Mouse (Mus musculus) midbrain, embryonic 16.5 days (tissue): ENCODE measurements around the gene Rhox4d. TPM values are rescaled to one million over a fixed set of nuclear protein-coding genes. Genes with fewer than 3 reads are reported as not detected.
"Not testable (repeated sequence)": the region's sequence is repeated elsewhere in the genome, so short reads cannot be mapped to it uniquely, and the experiment has no call there.

Source experiments
- ATAC-seq: fragments of 200-750 bp; cut with Nextera tagmentation; 2 replicates; pipeline ENCODE4 v1.8.0; 2017; ENCODE audit warnings: moderate TSS enrichment
- H3K27ac ChIP-seq: fragments of 300-500 bp; sonication (generic); 2 replicates; pipeline ENCODE4 v1.5.1; 2014; ENCODE audit warnings: mild to moderate bottlenecking, low read length, mixed read lengths
- H3K27me3 ChIP-seq: fragments of 300-500 bp; sonication (generic); 2 replicates; pipeline ENCODE4 v1.6.1; 2014; ENCODE audit warnings: low read depth, low read length, mixed read lengths; ENCODE audit not compliant: control insufficient read depth, insufficient read depth
- H3K36me3 ChIP-seq: fragments of 300-500 bp; sonication (generic); 2 replicates; pipeline ENCODE4 v1.6.1; 2014; ENCODE audit warnings: mild to moderate bottlenecking, low read length, moderate library complexity, mixed read lengths; ENCODE audit not compliant: control insufficient read depth, insufficient read depth
- H3K4me1 ChIP-seq: fragments of 300-500 bp; sonication (generic); 2 replicates; pipeline ENCODE4 v1.6.1; 2014; ENCODE audit warnings: mild to moderate bottlenecking, low read length, mixed read lengths; ENCODE audit not compliant: control insufficient read depth, insufficient read depth
- H3K4me2 ChIP-seq: fragments of 300-500 bp; sonication (generic); 2 replicates; pipeline ENCODE4 v1.6.1; 2014; ENCODE audit warnings: mild to moderate bottlenecking, low read length, mixed read lengths
- H3K4me3 ChIP-seq: fragments of 300-500 bp; sonication (generic); 2 replicates; pipeline ENCODE4 v1.5.1; 2014; ENCODE audit warnings: low read depth, mild to moderate bottlenecking, low read length, moderate library complexity, mixed read lengths
- H3K9ac ChIP-seq: fragments of 300-500 bp; sonication (generic); 2 replicates; pipeline ENCODE4 v1.6.1; 2014; ENCODE audit warnings: low read depth, low read length, mixed read lengths
- H3K9me3 ChIP-seq: fragments of 300-500 bp; sonication (generic); replicated peaks from 2 replicates; pipeline ENCODE4 v1.6.1; 2014; ENCODE audit warnings: mild to moderate bottlenecking, low read length, mixed read lengths; ENCODE audit not compliant: control insufficient read depth, poor library complexity, severe bottlenecking
- WGBS: fragments of 180-500 bp; shearing (Covaris S2); extraction: QIAGEN DNeasy Blood & Tissue Kit; methylation state at CpG from one replicate; pipeline ENCODE4 v1.1.7; 2014; 5-methylcytosine and 5-hydroxymethylcytosine counted together
- polyA plus RNA-seq: library from polyadenylated mRNA; unstranded; fragments of >200 nt; fragmentation: Nextera tagmentation; extraction: Ambion mirVana; gene quantifications from 2 replicates; pipeline ENCODE4 v1.2.1, GENCODE M21; 2015

The Rhox4d gene
- not detected in 2 replicates for polyA plus RNA-seq

GRCm38 (mm10) chrX:37514059-37514458, at the start of gene Rhox4d:
TSS of gene Rhox4d (plus strand) at chrX:37514359.
- H3K27me3 ChIP-seq, H3K9ac ChIP-seq, H3K4me2 ChIP-seq, H3K27ac ChIP-seq, H3K36me3 ChIP-seq, H3K4me1 ChIP-seq, H3K4me3 ChIP-seq, ATAC-seq, H3K9me3 ChIP-seq: not testable (repeated sequence)
- WGBS: 94% methylated on average over 14 of the region's 18 CpGs

- H3K36me3 ChIP-seq, ATAC-seq, H3K9ac ChIP-seq, H3K9me3 ChIP-seq, H3K4me2 ChIP-seq, H3K27ac ChIP-seq, H3K27me3 ChIP-seq, H3K4me3 ChIP-seq, H3K4me1 ChIP-seq: not testable (repeated sequence)
- 97% methylated on average over 14 of the region's 14 CpGs for WGBS
Measured at GRCm38 (mm10) chrX:37480037-37480436, 34.1 kb upstream of the Rhox4d start, which contains the start of gene Rhox4c. TSS of gene Rhox4c (plus strand) at chrX:37480337.

GRCm38 (mm10) chrX:37530152-37530551, 16.0 kb downstream of the Rhox4d start, which contains the start of gene Rhox2e:
TSS of gene Rhox2e (plus strand) at chrX:37530452.
- not testable (repeated sequence) for H3K4me1 ChIP-seq, H3K4me2 ChIP-seq, H3K4me3 ChIP-seq, H3K9ac ChIP-seq, H3K27ac ChIP-seq, H3K36me3 ChIP-seq, ATAC-seq, H3K9me3 ChIP-seq, H3K27me3 ChIP-seq
- WGBS: 100% methylated on average over 2 of the region's 8 CpGs

- not testable (repeated sequence) for ATAC-seq, H3K36me3 ChIP-seq, H3K27me3 ChIP-seq, H3K4me2 ChIP-seq, H3K9ac ChIP-seq, H3K4me3 ChIP-seq, H3K9me3 ChIP-seq, H3K27ac ChIP-seq, H3K4me1 ChIP-seq
- WGBS: no CpG with 5 or more reads among the region's 4 CpGs
Measured at GRCm38 (mm10) chrX:37541719-37542118, 27.6 kb downstream of the Rhox4d start, which contains the start of gene Rhox3e. TSS of gene Rhox3e (plus strand) at chrX:37542019.

- not testable (repeated sequence) for H3K4me3 ChIP-seq, H3K27ac ChIP-seq, H3K36me3 ChIP-seq, H3K4me1 ChIP-seq, ATAC-seq, H3K9me3 ChIP-seq, H3K27me3 ChIP-seq, H3K9ac ChIP-seq, H3K4me2 ChIP-seq
- 95% methylated on average over 10 of the region's 18 CpGs for WGBS
Measured at GRCm38 (mm10) chrX:37557112-37557511, 43.0 kb downstream of the Rhox4d start, which contains the start of gene Rhox4e. TSS of gene Rhox4e (plus strand) at chrX:37557412.

Other genes starting within 250 kb of the Rhox4d start
- not detected in 2 replicates for gene Rhox4a, start 249.0 kb upstream of the Rhox4d start, polyA plus RNA-seq
- not detected in 2 replicates for gene Rhox3a2, start 134.3 kb upstream of the Rhox4d start, polyA plus RNA-seq
- not detected in 2 replicates for gene Rhox4a2, start 123.5 kb upstream of the Rhox4d start, polyA plus RNA-seq
- gene Rhox2b, start 102.3 kb upstream of the Rhox4d start, polyA plus RNA-seq: not detected in 2 replicates
- gene Rhox4b, start 81.9 kb upstream of the Rhox4d start, polyA plus RNA-seq: not detected in 2 replicates
- not detected in 2 replicates for gene Rhox2c, start 60.7 kb upstream of the Rhox4d start, polyA plus RNA-seq
- gene Rhox3c, start 55.8 kb upstream of the Rhox4d start, polyA plus RNA-seq: not detected in 2 replicates
- gene Rhox4c, start 34.0 kb upstream of the Rhox4d start, polyA plus RNA-seq: not detected in 2 replicates
- gene Rhox2d, start 20.9 kb upstream of the Rhox4d start, polyA plus RNA-seq: not detected in 2 replicates
- gene Rhox2e, start 16.1 kb downstream of the Rhox4d start, polyA plus RNA-seq: not detected in 2 replicates
- gene Rhox3e, start 27.7 kb downstream of the Rhox4d start, polyA plus RNA-seq: not detected in 2 replicates
- not detected in 2 replicates for gene Rhox4e, start 43.1 kb downstream of the Rhox4d start, polyA plus RNA-seq
- not detected in 2 replicates for gene Rhox2f, start 57.0 kb downstream of the Rhox4d start, polyA plus RNA-seq
- not detected in 2 replicates for gene Rhox3f, start 66.6 kb downstream of the Rhox4d start, polyA plus RNA-seq
- not detected in 2 replicates for gene Rhox4f, start 93.3 kb downstream of the Rhox4d start, polyA plus RNA-seq
- gene Rhox3g, start 114.3 kb downstream of the Rhox4d start, polyA plus RNA-seq: not detected in 2 replicates
- not detected in 2 replicates for gene Rhox2g, start 129.1 kb downstream of the Rhox4d start, polyA plus RNA-seq
- not detected in 2 replicates for gene Rhox4g, start 137.0 kb downstream of the Rhox4d start, polyA plus RNA-seq
- gene Rhox3h, start 154.4 kb downstream of the Rhox4d start, polyA plus RNA-seq: not detected in 2 replicates
- gene Rhox2h, start 158.9 kb downstream of the Rhox4d start, polyA plus RNA-seq: not detected in 2 replicates